In genomic region chr1:187031796-187032195, GRCm38 (mm10) we compare ENCODE assay signal across 9 mouse cellular contexts.
DNase-seq lines count a peak whose midpoint lies in the region; ATAC-seq and TF ChIP-seq lines count a peak whose summit lies in the region.
"Had no signal": no experiment of that assay in that cellular context is flagged by ENCODE, and none has a peak within 500 bp of the region (broad histone marks: within the 10 kb centered on the region; RNA-seq: fewer than 3 reads in every experiment).

No protein-coding gene starts in this region.

- no peaks in the 10 kb centered on the region for H3K36me3 ChIP-seq in forebrain, embryonic 12.5 days (replicated peaks)
- H3K36me3 ChIP-seq in forebrain, embryonic 15.5 days: no peaks in the 10 kb centered on the region
- H3K36me3 ChIP-seq in testis, adult 2 months (ENCODE audit: control insufficient read depth, insufficient read depth, low read length): no peaks in the 10 kb centered on the region
- no peaks in the 10 kb centered on the region for H3K36me3 ChIP-seq in liver, postnatal 0 days (replicated peaks; ENCODE audit: insufficient read depth, low read length)
- H3K36me3 ChIP-seq: liver, embryonic 15.5 days had no signal

- 48% methylated on average over 6 of the region's 6 CpGs for WGBS in forebrain, embryonic 12.5 days
- 53% methylated on average over 6 of the region's 6 CpGs for WGBS in forebrain, embryonic 15.5 days
- 28% methylated on average over 6 of the region's 6 CpGs for WGBS in liver, postnatal 0 days (ENCODE audit: insufficient replicate concordance)

- DNase-seq in testis, postnatal 14 days (ENCODE audit: low spot score): no peak
- DNase-seq in kidney, adult 8-10 months: peak; percentile 30 to 31
- peak; percentile 29 for DNase-seq in liver, postnatal 0 days
- DNase-seq in yolk sac, embryonic 10.5 days (ENCODE audit: low spot score): peak; percentile 20

- H3K4me3 ChIP-seq in forebrain, embryonic 12.5 days (replicated peaks): no peak overlapping the region
- no peak overlapping the region for H3K4me3 ChIP-seq in forebrain, embryonic 15.5 days
- H3K4me3 ChIP-seq in testis, adult 2 months (ENCODE audit: control insufficient read depth, low read depth, low read length): no peak overlapping the region
- no peak overlapping the region for H3K4me3 ChIP-seq in cortical plate, adult 2 months (ENCODE audit: insufficient read depth, low read length)
- H3K4me3 ChIP-seq in liver, postnatal 0 days (ENCODE audit: low read depth, low read length): no peak overlapping the region
- H3K4me3 ChIP-seq: liver, embryonic 15.5 days had no signal

- peak; percentile 60; the same call in 1 of the 2 replicates for TF ChIP-seq CTCF in testis, adult 2 months (IDR thresholded peaks at IDR 0.05; ENCODE audit: control insufficient read depth, insufficient read depth, insufficient replicate concordance, low read depth, low read length)
- peak; percentile 74 for TF ChIP-seq CTCF in cortical plate, adult 2 months (IDR thresholded peaks at IDR 0.05; ENCODE audit: extremely low read depth, insufficient read depth, low read length)
- TF ChIP-seq CTCF in liver, postnatal 0 days (IDR thresholded peaks at IDR 0.05; ENCODE audit: low read depth): peak; percentile 80

- H3K9ac ChIP-seq in forebrain, embryonic 12.5 days: no peak overlapping the region
- no peak overlapping the region for H3K9ac ChIP-seq in forebrain, embryonic 15.5 days (replicated peaks)
- no peak overlapping the region for H3K9ac ChIP-seq in liver, postnatal 0 days (replicated peaks)
- H3K9ac ChIP-seq: liver, embryonic 15.5 days had no signal

- H3K27ac ChIP-seq in forebrain, embryonic 12.5 days: no peak overlapping the region
- H3K27ac ChIP-seq in forebrain, embryonic 15.5 days (replicated peaks): no peak overlapping the region
- H3K27ac ChIP-seq in testis, adult 2 months (ENCODE audit: control insufficient read depth, insufficient read depth, low read depth, low read length): no peak overlapping the region
- no peak overlapping the region for H3K27ac ChIP-seq in cortical plate, adult 2 months (ENCODE audit: insufficient read depth, low read length)
- no peak overlapping the region for H3K27ac ChIP-seq in liver, postnatal 0 days (ENCODE audit: low read depth)
- H3K27ac ChIP-seq: liver, embryonic 15.5 days had no signal

- no peak overlapping the region for H3K4me2 ChIP-seq in forebrain, embryonic 12.5 days
- no peak overlapping the region for H3K4me2 ChIP-seq in forebrain, embryonic 15.5 days (replicated peaks)
- H3K4me2 ChIP-seq in liver, postnatal 0 days (ENCODE audit: low read depth, low read length): no peak overlapping the region
- H3K4me2 ChIP-seq: liver, embryonic 15.5 days had no signal

- peak; percentile 44; the same call in 1 of the 2 replicates for ATAC-seq in forebrain, embryonic 12.5 days (ENCODE audit: low FRiP score)
- no peak for ATAC-seq in forebrain, embryonic 15.5 days (replicated peaks)
- 0 out of 2 replicates have a peak, but pooled peaks have one; percentile 41 for ATAC-seq in liver, postnatal 0 days

- no peak for TF ChIP-seq EP300 in liver, postnatal 0 days (IDR thresholded peaks at IDR 0.05; ENCODE audit: low read depth)

- no peaks in the 10 kb centered on the region for H3K9me3 ChIP-seq in forebrain, embryonic 12.5 days
- H3K9me3 ChIP-seq in forebrain, embryonic 15.5 days: no peaks in the 10 kb centered on the region
- no peaks in the 10 kb centered on the region for H3K9me3 ChIP-seq in liver, postnatal 0 days (ENCODE audit: low read length)
- H3K9me3 ChIP-seq: liver, embryonic 15.5 days had no signal

- H3K4me1 ChIP-seq in forebrain, embryonic 12.5 days: no peaks in the 10 kb centered on the region
- no peaks in the 10 kb centered on the region for H3K4me1 ChIP-seq in forebrain, embryonic 15.5 days
- no peaks in the 10 kb centered on the region for H3K4me1 ChIP-seq in testis, adult 2 months (ENCODE audit: control insufficient read depth, insufficient read depth, low read length)
- no peaks in the 10 kb centered on the region for H3K4me1 ChIP-seq in cortical plate, adult 2 months (ENCODE audit: control insufficient read depth, insufficient read depth, low read length)
- H3K4me1 ChIP-seq in liver, postnatal 0 days (ENCODE audit: insufficient read depth): no peaks in the 10 kb centered on the region
- H3K4me1 ChIP-seq: liver, embryonic 15.5 days had no signal

- H3K27me3 ChIP-seq in forebrain, embryonic 12.5 days: no peaks in the 10 kb centered on the region
- no peaks in the 10 kb centered on the region for H3K27me3 ChIP-seq in forebrain, embryonic 15.5 days
- H3K27me3 ChIP-seq in testis, adult 2 months (ENCODE audit: control insufficient read depth, insufficient read depth, low read length): no peaks in the 10 kb centered on the region
- no peaks in the 10 kb centered on the region for H3K27me3 ChIP-seq in liver, postnatal 0 days (ENCODE audit: insufficient read depth, low read length)
- H3K27me3 ChIP-seq: liver, embryonic 15.5 days had no signal

- no peak for TF ChIP-seq POLR2A in testis, adult 2 months (IDR thresholded peaks at IDR 0.05; ENCODE audit: control insufficient read depth, low read depth, low read length)
- no peak for TF ChIP-seq POLR2A in cortical plate, adult 2 months (IDR thresholded peaks at IDR 0.05; ENCODE audit: extremely low read depth, insufficient read depth, low read length)
